Mouse (Mus musculus) kidney, adult 2 months (tissue): ENCODE results near the gene Nmrk1. TPM values are rescaled to one million over a fixed set of nuclear protein-coding genes. Genes with fewer than 3 reads are reported as not detected.
A peak's percentile ranks its signal among the peaks of the same experiment; 100 is the strongest.

Experiments
- DNase-seq: peaks from one replicate; pipeline ENCODE4 v3.0.0; 2021
- H3K27ac ChIP-seq: fragments of 200-500 bp; 2 replicates; pipeline ENCODE4 v1.5.1; 2012; ENCODE audit warnings: low read depth, low read length, control low read depth, inconsistent platforms; ENCODE audit not compliant: insufficient read depth
- H3K27me3 ChIP-seq: fragments of 200-500 bp; replicated peaks from 2 replicates; pipeline ENCODE4 v1.6.1; 2012; ENCODE audit warnings: mild to moderate bottlenecking, moderate library complexity, low read length, inconsistent platforms; ENCODE audit not compliant: control insufficient read depth, insufficient read depth
- H3K36me3 ChIP-seq: fragments of 200-500 bp; 2 replicates; pipeline ENCODE4 v1.6.1; 2012; ENCODE audit warnings: mild to moderate bottlenecking, moderate library complexity, low read length, inconsistent platforms; ENCODE audit not compliant: control insufficient read depth, insufficient read depth
- H3K4me1 ChIP-seq: fragments of 200-500 bp; 2 replicates; pipeline ENCODE4 v1.6.1; 2011; ENCODE audit warnings: low read length; ENCODE audit not compliant: control insufficient read depth, insufficient read depth
- H3K4me3 ChIP-seq: fragments of 200-500 bp; 2 replicates; pipeline ENCODE4 v1.5.1; 2011; ENCODE audit warnings: mild to moderate bottlenecking, low read depth, low read length, control low read depth; ENCODE audit not compliant: insufficient read depth
- CTCF ChIP-seq: fragments of 200-500 bp; conservative IDR thresholded peaks from 2 replicates; pipeline ENCODE4 v1.5.1; 2011; ENCODE audit warnings: low read depth, mild to moderate bottlenecking, control low read depth, low read length, moderate library complexity, mixed read lengths; ENCODE audit not compliant: insufficient read depth, insufficient read length
- POLR2A ChIP-seq: fragments of 200-500 bp; IDR thresholded peaks from one replicate; pipeline ENCODE4 v1.6.1; 2011; ENCODE audit warnings: low read depth, low read length, control low read depth
- WGBS: fragments of 180-500 bp; shearing (Covaris S2); methylation state at CpG from one replicate; pipeline ENCODE4 v1.1.7; 2018; 5-methylcytosine and 5-hydroxymethylcytosine counted together
- polyA plus RNA-seq: library from polyadenylated mRNA; depleted of rRNA; stranded (reverse); fragments of >200 nt; gene quantifications from 2 replicates; pipeline ENCODE4 v1.2.3, GENCODE M21; 2012

The Nmrk1 gene
- polyA plus RNA-seq, 1 experiment = 78.6 TPM

- peak overlapping the region; percentile 81 for H3K27ac ChIP-seq
These were observed 758 bp downstream of the Nmrk1 start for GRCm38 (mm10) chr19:18632231-18633185.

GRCm38 (mm10) chr19:18637954-18638353 lies 6.2 kb downstream of the Nmrk1 start:
- 82% methylated on average over 5 of the region's 5 CpGs for WGBS
- no peak for TF ChIP-seq CTCF
- no peak for TF ChIP-seq POLR2A

More at GRCm38 (mm10) chr19:18632231-18633185, 758 bp downstream of the Nmrk1 start:
- TF ChIP-seq POLR2A (no peak), CTCF (no peak)
- peak; percentile 90 for DNase-seq
- WGBS = 39% methylated on average over 13 of the region's 13 CpGs
- H3K4me1 ChIP-seq = peaks cover 13% of the 10 kb centered on the region
- H3K4me3 ChIP-seq = peak overlapping the region; percentile 67
- no peaks in the 10 kb centered on the region for H3K27me3 ChIP-seq
- no peaks in the 10 kb centered on the region for H3K36me3 ChIP-seq

DNA sequence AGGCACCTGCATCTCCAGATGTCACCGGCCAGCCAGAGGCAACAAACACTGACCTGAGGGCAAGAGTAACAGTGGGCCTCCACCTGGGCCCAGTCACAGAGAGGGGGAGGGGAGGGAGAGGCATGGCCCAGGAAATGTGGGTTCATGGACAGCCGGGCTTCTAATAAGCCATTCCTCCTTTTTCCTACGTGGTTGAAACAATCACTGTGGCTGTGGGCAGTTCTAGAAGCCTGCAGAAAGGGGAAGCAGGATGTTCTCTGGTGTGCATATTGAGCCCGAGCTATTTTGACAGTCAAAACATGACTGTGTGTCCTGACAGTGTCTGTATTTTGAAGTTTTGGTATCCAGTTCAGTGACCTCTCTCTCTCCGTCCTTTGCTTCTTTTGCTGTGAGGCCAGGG lies 7.2 kb downstream of the Nmrk1 start:
- no peaks in the 10 kb centered on the region for H3K4me1 ChIP-seq
- no peak for TF ChIP-seq POLR2A
- no peak for TF ChIP-seq CTCF
- peaks cover 4% of the 10 kb centered on the region for H3K36me3 ChIP-seq
- H3K4me3 ChIP-seq = no peak overlapping the region
- WGBS = 47% methylated on average over 5 of the region's 5 CpGs
- H3K27ac ChIP-seq = no peak overlapping the region
- no peak for DNase-seq
- no peaks in the 10 kb centered on the region for H3K27me3 ChIP-seq

More at GRCm38 (mm10) chr19:18637954-18638353, 6.2 kb downstream of the Nmrk1 start:
- DNase-seq = no peak
- H3K36me3 ChIP-seq = peaks cover 2% of the 10 kb centered on the region
- no peak overlapping the region for H3K27ac ChIP-seq
- no peaks in the 10 kb centered on the region for H3K4me1 ChIP-seq
- H3K27me3 ChIP-seq = no peaks in the 10 kb centered on the region
- no peak overlapping the region for H3K4me3 ChIP-seq

DNA sequence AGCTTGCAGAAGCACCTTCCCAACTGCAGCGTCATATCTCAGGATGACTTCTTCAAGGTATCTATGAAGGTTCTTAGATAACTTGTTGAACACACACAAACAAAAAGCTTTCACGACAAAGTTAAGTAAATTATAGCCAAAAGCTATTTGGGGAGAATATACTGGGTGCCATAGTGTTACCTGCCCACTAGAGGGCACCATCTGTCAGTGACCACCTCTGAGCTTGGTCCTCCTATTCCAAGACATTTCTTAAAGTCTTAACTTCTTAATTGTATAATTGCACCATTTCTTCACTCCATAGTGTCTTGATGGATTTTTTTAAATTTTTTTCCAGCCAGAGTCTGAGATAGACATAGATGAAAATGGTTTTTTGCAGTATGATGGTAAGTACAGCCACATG lies 7.8 kb downstream of the Nmrk1 start:
- H3K4me1 ChIP-seq = no peaks in the 10 kb centered on the region
- H3K4me3 ChIP-seq = no peak overlapping the region
- peak; percentile 23 for DNase-seq
- no peak overlapping the region for H3K27ac ChIP-seq
- WGBS = 33% methylated on average over 2 of the region's 2 CpGs
- H3K36me3 ChIP-seq = peaks cover 4% of the 10 kb centered on the region
- no peaks in the 10 kb centered on the region for H3K27me3 ChIP-seq
- TF ChIP-seq CTCF = peak; percentile 63
- no peak for TF ChIP-seq POLR2A

DNA sequence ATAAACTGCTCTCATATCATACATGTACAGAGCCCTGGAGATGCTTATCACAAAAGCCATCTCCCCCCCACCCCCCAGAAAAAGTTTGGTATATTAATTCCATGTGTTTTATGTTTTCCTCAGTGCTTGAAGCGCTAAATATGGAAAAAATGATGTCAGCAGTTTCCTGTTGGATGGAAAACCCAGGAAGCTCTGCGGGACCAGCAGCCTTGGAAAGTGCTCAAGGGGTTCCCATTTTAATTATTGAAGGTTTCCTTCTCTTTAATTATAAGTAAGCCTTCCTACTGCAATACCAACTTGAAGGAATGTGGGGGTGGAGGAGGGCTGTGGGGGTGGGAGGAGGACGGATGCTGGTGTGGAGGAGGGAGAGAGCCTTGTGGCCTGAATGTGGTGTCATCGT lies 9.3 kb downstream of the Nmrk1 start:
- 41% methylated on average over 4 of the region's 4 CpGs for WGBS
- Histone ChIP-seq H3K27me3 (no peaks in the 10 kb centered on the region), H3K4me1 (no peaks in the 10 kb centered on the region), H3K4me3 (no peak overlapping the region), H3K36me3 (peaks cover 8% of the 10 kb centered on the region), H3K27ac (no peak overlapping the region)
- no peak for TF ChIP-seq CTCF
- TF ChIP-seq POLR2A = no peak
- no peak for DNase-seq

DNA sequence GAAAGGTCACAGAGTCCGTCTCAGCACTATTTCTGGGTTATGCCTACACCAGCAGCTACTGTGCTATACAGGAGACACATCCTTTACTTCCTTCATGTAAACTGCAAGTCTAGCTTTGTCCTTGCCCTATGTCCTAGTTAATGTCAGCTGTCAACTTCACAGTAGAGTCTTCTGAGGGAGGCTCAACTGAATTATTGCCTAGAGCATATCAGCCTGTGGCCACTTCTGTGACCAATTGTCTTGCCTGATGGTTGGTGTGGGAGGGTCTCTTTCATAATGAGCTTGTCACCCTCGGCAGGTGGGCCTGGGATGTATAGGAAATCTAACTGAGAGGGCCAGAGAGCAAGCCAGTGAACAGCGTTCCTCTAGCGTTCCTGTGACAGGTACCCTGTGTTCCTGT lies 11.7 kb downstream of the Nmrk1 start:
- Histone ChIP-seq H3K4me3 (no peak overlapping the region), H3K27ac (no peak overlapping the region), H3K36me3 (peaks cover 9% of the 10 kb centered on the region), H3K4me1 (no peaks in the 10 kb centered on the region), H3K27me3 (no peaks in the 10 kb centered on the region)
- no peak for TF ChIP-seq CTCF
- TF ChIP-seq POLR2A = no peak
- DNase-seq = no peak
- WGBS = 68% methylated on average over 4 of the region's 4 CpGs

DNA sequence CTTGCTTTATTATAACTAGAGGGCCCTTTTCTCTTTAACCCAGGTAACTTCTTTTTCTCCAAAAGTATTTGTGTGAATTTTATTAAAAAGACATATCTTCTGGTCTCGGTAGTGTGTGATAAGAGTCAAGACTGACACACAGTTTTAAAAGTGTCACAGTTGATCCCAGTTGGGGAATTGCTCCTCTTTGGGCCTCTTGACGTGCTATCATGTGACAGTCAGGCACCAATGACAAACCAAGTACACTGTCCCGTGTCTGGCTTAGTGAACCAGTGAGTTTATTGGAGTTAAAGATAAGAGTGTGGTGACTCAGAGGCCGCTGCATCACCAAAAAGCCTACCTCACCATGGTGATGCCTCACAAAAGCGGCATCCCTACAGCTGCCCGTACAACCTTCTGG lies 12.3 kb downstream of the Nmrk1 start:
- TF ChIP-seq CTCF (no peak), POLR2A (no peak)
- WGBS = 85% methylated on average over 6 of the region's 6 CpGs
- no peaks in the 10 kb centered on the region for H3K4me1 ChIP-seq
- peaks cover 9% of the 10 kb centered on the region for H3K36me3 ChIP-seq
- no peak overlapping the region for H3K4me3 ChIP-seq
- H3K27me3 ChIP-seq = no peaks in the 10 kb centered on the region
- H3K27ac ChIP-seq = no peak overlapping the region
- DNase-seq = no peak
